Mouse (Mus musculus) retina, adult 2 months (tissue): ENCODE data around the gene Syn2.
"Not testable (repeated sequence)": the region's sequence is repeated elsewhere in the genome, so short reads cannot be mapped to it uniquely, and the experiment has no call there.

Experiments used
- DNase-seq: peaks from one replicate; pipeline ENCODE4 v3.0.0-alpha.2; 2012; ENCODE audit warnings: low read depth, low spot score

Syn2 gene

GRCm38 (mm10) chr6:115174845-115175244 lies 40.1 kb downstream of the Syn2 start:
- DNase-seq = no peak

- no peak for DNase-seq
These were observed 44.1 kb downstream of the Syn2 start for GRCm38 (mm10) chr6:115178826-115179225.

GRCm38 (mm10) chr6:115181094-115181493 lies 46.4 kb downstream of the Syn2 start:
- no peak for DNase-seq

GRCm38 (mm10) chr6:115191111-115191510 lies 56.4 kb downstream of the Syn2 start:
- no peak for DNase-seq

GRCm38 (mm10) chr6:115200753-115201152 lies 66.1 kb downstream of the Syn2 start:
- DNase-seq = no peak

GRCm38 (mm10) chr6:115203029-115203428 lies 68.3 kb downstream of the Syn2 start:
- DNase-seq = no peak

- no peak for DNase-seq
These were observed 75.5 kb downstream of the Syn2 start for GRCm38 (mm10) chr6:115210187-115210586.

DNA sequence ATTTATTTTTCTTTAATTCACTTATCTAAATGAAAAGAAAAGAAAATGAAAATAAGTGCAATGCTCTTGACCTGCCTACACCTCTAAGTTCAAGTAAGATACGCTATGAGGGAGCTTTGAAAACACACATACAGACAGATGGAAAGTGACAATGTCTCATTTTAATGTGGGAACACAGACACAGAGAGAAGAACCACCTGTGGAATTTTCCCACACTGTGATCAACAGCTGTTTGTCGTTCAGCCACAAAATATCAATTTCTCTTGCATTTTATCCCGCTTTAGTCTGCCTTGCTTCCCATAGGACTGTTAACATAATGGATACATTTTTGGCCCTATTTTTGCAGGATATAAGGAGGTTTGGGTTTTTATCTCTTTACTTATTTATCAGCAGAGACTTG lies 76.1 kb downstream of the Syn2 start:
- no peak for DNase-seq

DNA sequence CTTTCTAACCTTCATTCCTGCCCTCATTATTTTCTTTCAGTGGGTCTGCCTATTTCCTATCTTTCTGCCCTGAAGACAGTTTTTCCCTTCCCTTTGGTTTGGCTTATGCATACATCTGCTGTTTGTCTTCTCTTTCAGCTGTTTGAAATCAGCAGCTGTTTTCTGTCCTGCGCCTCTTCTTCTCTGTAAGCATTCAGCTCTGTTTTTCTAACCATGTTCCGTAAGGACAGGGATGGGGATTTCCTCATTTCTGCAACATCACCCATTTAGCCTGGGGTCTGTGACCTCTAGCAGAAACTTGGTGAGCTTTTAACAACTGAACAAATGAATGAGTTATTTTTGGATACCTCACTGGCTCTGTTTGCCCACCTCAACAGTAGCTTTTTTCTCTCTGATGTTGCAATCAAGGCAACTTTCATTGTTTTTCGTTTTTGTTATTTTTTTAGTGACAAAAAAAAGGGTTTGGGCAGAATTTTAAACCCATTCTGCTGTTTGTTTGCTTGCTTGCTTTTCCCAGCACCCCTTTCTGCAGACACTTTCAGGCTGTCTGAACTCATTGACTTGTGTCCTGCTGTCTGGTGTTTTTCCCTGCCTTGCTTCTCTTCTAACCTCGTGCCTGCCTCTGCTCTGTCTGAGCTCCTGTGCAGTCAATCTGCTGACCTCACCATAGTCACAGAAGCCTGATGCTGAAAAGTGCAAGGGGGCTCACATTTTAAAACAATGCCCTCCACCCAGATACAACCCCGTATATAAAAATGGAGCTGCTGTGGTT lies 77.6 kb downstream of the Syn2 start:
- no peak for DNase-seq

DNA sequence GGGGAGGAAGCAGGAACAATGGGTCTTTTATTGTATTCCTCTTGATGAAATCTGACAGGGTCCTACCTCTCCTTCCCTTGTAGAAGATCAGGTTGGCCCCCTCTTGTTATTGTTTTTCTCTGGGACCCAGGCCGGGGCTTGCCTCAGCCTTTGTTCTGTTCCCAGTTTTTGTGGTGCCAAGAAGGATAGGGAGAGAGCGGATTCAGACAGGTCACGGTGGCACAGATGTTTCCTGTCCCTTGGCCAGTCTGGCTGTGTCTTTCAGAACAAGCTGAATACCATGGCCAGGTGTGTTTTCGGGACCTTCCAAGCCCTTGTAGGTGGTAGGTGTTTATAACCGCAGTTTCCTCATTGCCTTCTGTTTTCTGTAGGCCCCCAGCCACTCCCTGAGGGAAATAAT lies 78.4 kb downstream of the Syn2 start:
- no peak for DNase-seq

DNA sequence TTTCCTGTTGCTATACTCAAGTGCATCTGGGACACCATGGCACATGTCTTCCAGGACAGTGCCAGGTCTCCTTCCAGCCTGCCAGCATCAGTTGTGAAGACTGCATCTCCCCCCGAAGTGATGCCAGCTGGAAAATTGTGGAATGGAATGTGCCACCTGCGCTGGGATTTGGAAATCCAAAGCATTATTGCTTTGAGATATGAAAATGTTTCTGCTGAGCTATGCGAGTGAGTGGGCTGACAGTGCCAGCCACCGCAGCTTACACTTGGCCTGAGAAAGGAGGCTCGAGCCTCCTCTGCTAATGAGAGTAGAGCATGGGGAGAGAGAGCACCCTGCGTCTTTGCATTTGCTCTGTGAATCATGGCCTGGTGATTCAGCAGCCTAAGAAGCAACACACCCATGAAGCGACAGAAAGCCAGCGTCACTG lies 86.5 kb downstream of the Syn2 start:
- no peak for DNase-seq

DNA sequence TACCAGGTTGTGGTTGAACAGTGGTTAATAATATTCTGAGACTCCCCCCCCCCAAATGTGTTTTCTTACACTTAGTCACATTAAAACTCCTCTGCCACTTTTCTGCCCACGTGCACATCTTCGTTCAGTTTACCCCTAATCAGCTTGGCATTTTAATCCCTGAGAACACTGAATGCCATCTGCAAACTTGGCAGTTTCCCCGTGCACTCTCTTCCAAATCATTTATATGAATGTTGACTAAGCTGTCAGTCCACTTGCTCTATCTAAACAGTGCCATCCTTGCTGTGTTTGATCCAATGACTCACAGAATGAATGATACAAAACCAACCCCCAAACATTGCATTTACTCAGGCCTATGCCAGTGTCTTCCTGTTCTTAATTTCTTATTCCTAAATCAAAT lies 90.8 kb downstream of the Syn2 start:
- no peak for DNase-seq

DNA sequence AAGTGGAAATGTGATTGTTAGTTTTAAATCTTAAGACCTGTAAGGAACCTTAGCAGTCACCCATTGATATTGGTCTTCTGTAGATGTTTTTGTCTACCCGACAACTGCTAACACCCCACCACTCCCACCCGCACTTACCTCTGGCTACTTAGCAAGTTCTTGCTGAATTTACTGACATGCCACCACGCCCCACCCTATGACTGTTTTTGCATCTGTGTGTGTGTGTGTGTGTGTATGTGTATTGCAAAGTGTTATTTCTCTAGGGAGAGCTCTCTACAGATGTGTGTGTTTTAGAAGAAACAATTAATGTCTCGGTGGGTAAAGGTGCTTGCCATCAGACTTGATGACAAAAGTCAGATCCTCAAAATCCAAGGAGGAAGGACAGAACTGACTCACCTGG lies 92.3 kb downstream of the Syn2 start, which contains the start of gene Gm17482:
Gene Gm17482 (plus strand): TSS at position 301 of the 400 bp plus-strand sequence.
- no peak for DNase-seq

- DNase-seq = peak; percentile 18
These were observed 92.8 kb downstream of the Syn2 start for GRCm38 (mm10) chr6:115227529-115227928.

- no peak for DNase-seq
These were observed 95.9 kb downstream of the Syn2 start for GRCm38 (mm10) chr6:115230557-115230956.

GRCm38 (mm10) chr6:115231836-115232235 lies 97.1 kb downstream of the Syn2 start:
- DNase-seq = no peak

DNA sequence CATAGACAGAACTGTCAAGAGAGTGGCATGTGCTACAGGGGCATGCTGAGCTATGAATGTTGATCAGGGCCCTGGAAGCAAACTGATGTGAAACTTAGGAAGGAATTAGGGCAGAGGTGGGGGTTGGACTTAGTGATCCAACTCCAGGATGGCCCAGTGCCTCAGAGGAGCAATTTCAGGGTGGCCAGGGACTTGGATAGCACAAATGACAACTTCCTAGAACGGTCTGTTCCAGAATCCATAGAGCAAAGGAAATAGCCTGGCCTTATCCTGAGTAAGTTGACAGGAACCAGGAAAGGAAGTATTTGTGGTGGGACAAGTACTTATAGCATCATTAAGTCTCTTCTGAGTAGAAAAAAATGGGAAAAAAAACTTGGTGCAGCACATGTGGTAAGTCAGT lies 97.9 kb downstream of the Syn2 start:
- DNase-seq = no peak

DNA sequence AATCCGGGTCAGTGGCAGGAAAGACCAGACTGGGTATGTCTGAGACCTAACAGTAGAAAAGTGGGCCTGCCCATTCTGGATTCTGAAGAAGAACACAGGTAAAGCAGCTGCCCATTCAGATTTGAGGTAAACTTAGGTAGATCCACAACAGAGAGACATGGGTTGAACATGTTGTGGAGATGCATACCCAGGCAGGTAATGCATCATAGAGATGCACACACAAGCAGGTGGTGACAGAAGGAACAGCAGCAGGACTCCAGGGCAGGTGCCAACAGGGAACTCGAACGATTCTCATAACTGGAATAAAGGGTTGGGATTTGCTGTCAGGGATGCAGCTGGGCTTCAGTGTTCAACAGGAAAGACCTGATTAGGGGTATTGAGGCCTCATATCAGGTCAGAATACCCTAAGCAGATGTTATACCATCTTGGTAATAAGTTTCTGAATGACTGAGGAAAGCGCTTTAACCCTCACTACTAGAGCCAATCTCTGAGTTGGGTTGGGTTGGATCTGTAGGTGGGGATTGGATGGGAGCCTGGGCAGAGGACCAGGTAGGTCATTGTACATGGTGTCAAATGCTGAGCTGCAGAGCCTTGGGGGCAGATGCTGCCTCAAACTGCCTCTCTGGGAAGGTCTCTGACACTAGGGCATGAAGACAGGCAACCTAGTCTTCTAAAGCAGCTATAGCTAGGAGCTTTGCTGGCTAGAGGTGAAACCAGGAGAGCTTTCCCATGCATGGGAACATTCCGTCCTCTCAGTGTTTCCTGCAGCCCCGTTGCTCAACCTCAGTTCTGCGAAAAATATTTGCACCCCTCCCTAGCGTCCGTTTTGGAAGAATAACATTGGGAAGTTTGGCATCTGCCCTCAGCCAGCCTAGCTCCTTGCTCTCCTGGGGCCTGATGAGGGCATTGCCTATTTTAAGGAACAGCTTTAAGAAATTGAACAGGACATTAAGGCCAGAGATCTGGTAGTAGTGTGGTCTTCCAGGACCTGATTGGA lies 103.6 kb downstream of the Syn2 start:
- DNase-seq = no peak

GRCm38 (mm10) chr6:115239335-115239734 lies 104.6 kb downstream of the Syn2 start:
- DNase-seq = no peak

GRCm38 (mm10) chr6:115240431-115240830 lies 105.7 kb downstream of the Syn2 start:
- not testable (repeated sequence) for DNase-seq

DNA sequence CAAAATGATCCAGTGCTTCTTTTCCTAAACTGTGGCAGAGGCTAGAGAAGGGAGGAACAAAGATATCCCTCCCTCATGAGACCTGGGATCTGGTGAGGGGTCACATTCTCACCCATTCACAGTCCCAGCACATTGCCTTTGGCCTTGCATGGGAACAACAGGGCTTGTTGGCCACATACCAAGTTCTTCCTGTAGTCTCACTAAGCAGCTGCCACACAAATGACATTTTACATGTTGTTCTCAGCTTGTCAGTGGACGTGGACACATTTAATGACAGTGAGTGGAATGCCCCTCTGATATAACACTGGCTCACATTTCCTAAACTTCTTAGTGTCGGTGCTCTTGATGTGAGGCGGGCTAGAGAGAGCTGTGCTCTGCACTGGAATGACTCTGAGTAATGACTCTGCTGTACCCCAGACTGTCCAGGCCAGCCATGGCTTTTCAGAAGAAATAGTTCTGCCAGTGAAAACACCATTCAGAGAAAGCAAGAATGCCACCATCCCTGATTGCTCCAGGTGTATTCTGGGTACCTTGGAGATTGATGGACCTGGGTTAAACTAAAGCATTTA lies 106.5 kb downstream of the Syn2 start:
- DNase-seq = no peak

- DNase-seq = no peak
These were observed 107.2 kb downstream of the Syn2 start for GRCm38 (mm10) chr6:115241939-115242338.
